Mouse (Mus musculus): ENCODE measurements around the gene Gm14190.
"Not testable (repeated sequence)": the region's sequence is repeated elsewhere in the genome, so short reads cannot be mapped to it uniquely, and the experiment has no call there.

The Gm14190 gene

GRCm38 (mm10) chr11:99690463-99690862 lies at the start of gene Gm14190:
TSS of gene Gm14190 (minus strand) at chr11:99690740.
- DNase-seq (ENCODE audit: low spot score in 2 of 2): no peak

DNA sequence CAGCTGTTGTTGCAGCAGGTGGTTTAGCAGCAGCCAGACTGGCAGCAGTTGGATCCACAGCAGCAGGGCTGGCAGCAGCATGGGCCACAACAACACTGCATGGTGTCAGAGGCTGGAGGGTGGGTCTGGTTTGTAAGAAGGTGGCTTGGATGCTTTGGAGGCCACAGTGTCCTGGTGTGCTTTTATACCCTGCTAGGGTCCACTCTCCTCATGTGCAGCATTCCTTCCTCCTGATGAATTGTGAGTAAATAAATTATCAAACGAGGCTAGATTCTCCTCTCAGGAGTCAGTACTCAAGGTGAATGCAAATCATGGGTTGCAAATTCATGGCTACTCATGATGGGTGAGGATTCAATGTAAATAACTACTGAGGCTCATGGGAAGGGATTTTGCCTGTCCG lies 43.6 kb upstream of the Gm14190 start, which contains the start of gene Gm14180:
Gene Gm14180 (minus strand): TSS at position 101 of the 400 bp plus-strand sequence.
- DNase-seq (ENCODE audit: low spot score in 2 of 2): no peak

DNA sequence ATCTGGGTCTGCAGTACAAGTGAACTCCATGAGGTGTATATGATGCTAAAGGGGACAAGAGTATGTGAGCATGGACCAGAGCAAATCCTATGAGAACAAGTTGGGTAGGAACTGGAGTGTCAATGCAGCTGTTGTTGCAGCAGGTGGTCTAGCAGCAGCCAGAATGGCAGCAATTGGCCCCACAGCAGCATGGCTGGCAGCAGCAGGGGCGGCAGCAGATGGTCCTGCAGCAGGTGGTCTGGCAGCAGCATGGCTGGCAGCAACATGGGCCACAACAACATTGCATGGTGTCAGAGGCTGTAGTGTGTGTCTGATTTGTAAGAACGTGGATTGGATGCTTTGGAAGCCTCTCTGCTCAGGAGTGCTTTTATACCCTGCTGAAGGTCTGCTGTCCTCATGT lies 33.5 kb upstream of the Gm14190 start:
- no peak for DNase-seq (ENCODE audit: low spot score in 2 of 2)

DNA sequence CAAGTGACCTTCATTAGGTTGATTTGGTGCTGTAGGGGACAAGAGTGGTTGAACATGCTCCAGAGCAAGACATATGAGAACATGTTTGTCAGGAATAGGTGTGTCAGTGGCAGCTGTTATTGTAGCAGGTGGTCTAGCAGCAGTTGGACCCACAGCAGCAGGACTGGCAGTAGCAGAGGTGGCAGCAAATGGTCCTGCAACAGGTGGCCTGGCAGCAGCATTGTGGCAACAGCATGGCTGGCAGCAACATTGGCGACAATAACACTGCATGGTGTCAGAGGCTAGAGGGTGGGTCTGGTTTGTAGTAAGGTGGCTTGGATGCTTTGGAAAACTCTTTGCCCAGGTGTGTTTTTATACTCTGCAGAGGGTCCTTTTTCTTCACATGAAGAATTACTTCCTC lies 28.2 kb upstream of the Gm14190 start:
- DNase-seq (ENCODE audit: low spot score in 2 of 2): no peak

GRCm38 (mm10) chr11:99685235-99685634 lies 5.3 kb downstream of the Gm14190 start:
- DNase-seq (ENCODE audit: low spot score in 2 of 2): not testable (repeated sequence)

DNA sequence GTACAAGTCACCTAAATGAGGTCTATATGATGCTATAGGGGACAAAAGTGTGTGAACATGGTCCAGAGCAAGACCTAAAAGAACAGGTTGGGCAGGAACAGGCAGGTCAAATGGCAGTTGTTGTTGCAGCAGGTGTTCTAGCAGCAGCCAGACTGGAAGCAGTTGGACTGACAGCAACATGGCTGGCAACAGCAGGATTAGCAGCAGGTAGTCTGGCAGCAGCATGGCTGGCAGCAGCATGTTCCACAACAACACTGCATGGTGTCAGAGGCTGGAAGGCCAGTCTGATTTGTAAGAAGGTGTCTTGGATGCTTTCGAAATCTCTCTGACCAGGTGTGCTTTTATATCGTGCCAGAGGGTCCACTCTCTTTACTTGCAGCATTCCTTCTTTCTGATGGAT lies 7.1 kb downstream of the Gm14190 start:
- DNase-seq (ENCODE audit: low spot score in 2 of 2): no peak

GRCm38 (mm10) chr11:99665860-99666259 lies 24.7 kb downstream of the Gm14190 start, which contains the start of gene Krtap4-6:
TSS of gene Krtap4-6 (minus strand) at chr11:99665960.
- DNase-seq (ENCODE audit: low spot score in 2 of 2): no peak

DNA sequence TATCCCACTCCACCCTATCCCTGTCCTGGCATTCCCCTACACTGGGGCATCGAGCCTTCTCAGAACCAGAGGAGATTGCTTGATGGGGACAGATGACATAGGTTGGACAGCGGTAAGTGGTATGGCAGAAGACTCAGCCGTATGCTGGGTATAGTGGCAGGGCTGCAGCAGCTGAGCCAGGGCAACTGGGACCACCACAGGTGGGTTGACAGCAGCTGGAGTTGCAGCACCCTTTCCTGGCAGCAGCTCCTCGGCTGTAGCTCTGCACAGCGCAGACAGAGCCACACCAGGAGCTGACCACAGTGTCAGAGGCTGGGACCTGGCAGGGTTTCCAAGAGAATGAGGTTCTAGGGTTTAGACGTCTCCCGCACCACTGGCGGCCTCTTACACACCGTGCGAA lies 27.7 kb downstream of the Gm14190 start:
- no peak for DNase-seq (ENCODE audit: low spot score in 2 of 2)

- no peak for DNase-seq (ENCODE audit: low spot score in 2 of 2)
These were observed 31.3 kb downstream of the Gm14190 start for GRCm38 (mm10) chr11:99659256-99659655.

GRCm38 (mm10) chr11:99658467-99659010 lies 32.0 kb downstream of the Gm14190 start, which contains the start of gene Gm11563:
TSS of gene Gm11563 (minus strand) at chr11:99658960.
- not testable (repeated sequence) for DNase-seq (ENCODE audit: low spot score in 2 of 2)

- no peak for DNase-seq (ENCODE audit: low spot score in 2 of 2)
These were observed 33.5 kb downstream of the Gm14190 start for GRCm38 (mm10) chr11:99657051-99657450.

DNA sequence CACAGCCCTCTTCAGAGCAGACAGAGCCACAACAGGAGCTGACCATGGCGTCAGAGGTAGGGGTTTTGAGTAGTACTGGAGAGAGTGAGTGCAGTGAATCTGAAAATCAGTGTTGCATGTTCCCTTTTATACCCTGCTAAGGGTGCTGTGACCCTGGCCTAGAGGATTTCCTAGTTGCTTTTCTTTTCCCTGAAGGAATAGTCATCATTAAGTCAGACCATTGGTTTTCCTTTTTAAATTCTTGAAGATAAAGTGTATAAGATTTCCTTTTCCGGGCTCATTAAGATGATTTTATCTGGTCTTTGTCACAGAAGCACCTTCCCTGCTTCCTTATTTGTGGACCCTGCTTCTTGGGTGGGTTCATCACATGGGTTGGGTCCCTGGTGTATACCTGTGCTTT lies 40.4 kb downstream of the Gm14190 start, which contains the start of gene Gm11555:
Gene Gm11555 (minus strand): TSS at position 101 of the 400 bp plus-strand sequence.
- no peak for DNase-seq (ENCODE audit: low spot score in 2 of 2)

DNA sequence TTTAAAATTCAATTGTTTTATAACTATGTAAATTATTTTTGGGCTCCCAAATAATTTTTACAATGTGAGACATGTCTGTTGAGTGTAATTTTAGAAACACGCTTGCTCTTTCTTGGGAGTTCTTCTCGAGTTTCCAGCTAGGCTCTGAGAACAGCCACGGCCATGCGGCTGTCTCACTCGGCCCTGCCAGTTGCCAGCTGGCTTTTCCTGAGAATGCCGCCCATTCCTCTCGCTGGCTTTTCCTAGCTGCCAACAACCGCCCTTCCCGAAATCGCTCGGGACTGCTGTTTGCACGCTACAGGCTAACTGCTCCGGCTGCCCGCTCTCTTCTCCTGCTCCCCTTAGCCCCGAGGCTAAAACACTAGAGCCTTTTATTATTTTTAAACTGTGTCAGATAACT lies 44.1 kb downstream of the Gm14190 start:
- no peak for DNase-seq (ENCODE audit: low spot score in 2 of 2)

DNA sequence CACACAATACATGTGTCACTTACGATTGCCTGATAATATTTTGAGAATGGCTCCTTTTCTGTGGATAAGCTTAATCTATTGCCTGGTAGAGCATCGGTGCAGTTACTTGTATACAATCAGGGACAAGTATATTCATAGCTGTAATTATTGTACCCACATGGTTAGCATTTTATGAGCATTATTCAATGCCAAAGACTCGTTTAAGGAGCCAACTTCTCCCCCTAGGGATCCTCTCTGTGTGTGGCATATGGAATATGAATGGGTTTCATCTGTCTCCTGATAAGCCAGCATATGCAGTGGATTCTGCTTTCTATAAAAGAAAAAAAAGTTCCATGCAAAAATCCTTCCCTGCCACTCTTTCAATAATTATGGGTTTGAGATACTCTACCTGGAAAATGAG lies 46.2 kb downstream of the Gm14190 start:
- no peak for DNase-seq (ENCODE audit: low spot score in 2 of 2)

- not testable (repeated sequence) for DNase-seq (ENCODE audit: low spot score in 2 of 2)
These were observed 46.9 kb downstream of the Gm14190 start, which contains the start of gene Krtap4-7 for GRCm38 (mm10) chr11:99643635-99644139. TSS of gene Krtap4-7 (minus strand) at chr11:99644089.

- no peak for DNase-seq (ENCODE audit: low spot score in 2 of 2)
These were observed 49.6 kb downstream of the Gm14190 start for GRCm38 (mm10) chr11:99640926-99641325.

All from frontal cortex, postnatal 10 days (tissue).